Mouse (Mus musculus) cortical plate, adult 2 months (tissue): ENCODE measurements around the gene Echs1.
"Not testable (repeated sequence)": the region's sequence is repeated elsewhere in the genome, so short reads cannot be mapped to it uniquely, and the experiment has no call there.

ENCODE experiments used
- CTCF ChIP-seq: fragments of 200-500 bp; IDR thresholded peaks from 2 replicates; pipeline ENCODE4 v1.5.1; 2011; ENCODE audit warnings: mild to moderate bottlenecking, control low read depth, low read length; ENCODE audit not compliant: insufficient read depth; ENCODE audit errors: extremely low read depth
- POLR2A ChIP-seq: fragments of 200-500 bp; IDR thresholded peaks from 2 replicates; pipeline ENCODE4 v1.6.1; 2011; ENCODE audit warnings: mild to moderate bottlenecking, low read length, control low read depth; ENCODE audit not compliant: insufficient read depth; ENCODE audit errors: extremely low read depth

DNA sequence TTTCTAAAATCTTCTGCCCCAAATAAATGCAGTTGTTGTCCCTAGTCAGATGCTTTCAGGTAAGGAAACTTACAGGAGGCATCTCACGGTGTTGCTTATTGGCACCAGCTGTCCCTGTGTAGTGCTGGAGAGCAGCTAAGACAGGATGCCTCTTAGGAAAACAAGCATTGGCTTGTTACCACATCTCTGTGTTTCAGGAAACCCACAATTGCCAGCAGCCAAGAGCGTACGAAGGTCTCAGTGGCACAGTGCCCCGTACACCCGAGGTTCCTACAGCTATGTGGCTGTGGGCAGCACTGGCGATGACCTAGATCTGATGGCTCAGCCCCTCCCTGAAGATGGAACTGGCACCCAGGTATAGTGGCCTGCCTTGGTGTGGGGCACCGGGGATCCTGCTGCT is 15.9 kb upstream of the Echs1 start:
- not testable (repeated sequence) for TF ChIP-seq CTCF, POLR2A
